Mouse (Mus musculus): ENCODE results near the gene Gm49353. TPM values are rescaled to one million over a fixed set of nuclear protein-coding genes. Genes with fewer than 3 reads are reported as not detected.

The Gm49353 gene
- polyA plus RNA-seq, 1 experiment from 2014 or later: 22.3 TPM

DNA sequence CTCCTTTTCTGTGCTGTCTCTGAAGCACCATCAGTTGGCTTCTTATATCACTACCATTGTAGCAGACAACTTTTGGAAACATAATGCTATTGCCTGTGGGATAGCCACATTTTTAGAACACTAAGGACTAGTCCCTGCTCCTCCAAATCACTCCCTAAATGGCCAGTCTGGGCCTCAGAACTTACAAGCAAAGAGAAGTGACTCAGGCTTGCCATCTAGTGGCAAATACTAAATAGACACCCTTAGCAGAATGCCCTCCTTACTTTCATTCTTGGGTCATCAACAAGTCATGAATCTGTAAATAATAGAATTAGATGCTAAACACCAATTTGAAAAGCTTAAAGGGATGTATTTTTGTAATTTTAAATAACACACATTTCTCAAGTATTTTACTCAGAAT lies 8.0 kb downstream of the Gm49353 start:
- no peak overlapping the region for H3K4me3 ChIP-seq
- ATAC-seq (replicated peaks): 0 out of 2 replicates have a peak, but pooled peaks have one; percentile 49
- no peaks in the 10 kb centered on the region for H3K27me3 ChIP-seq
- H3K27ac ChIP-seq (replicated peaks): no peak overlapping the region
- H3K4me2 ChIP-seq (replicated peaks): no peak overlapping the region
- no peak overlapping the region for H3K9ac ChIP-seq (replicated peaks)
- no peaks in the 10 kb centered on the region for H3K9me3 ChIP-seq
- peaks cover 17% of the 10 kb centered on the region; the same call in 1 of the 2 replicates for H3K36me3 ChIP-seq
- peaks cover 5% of the 10 kb centered on the region for H3K4me1 ChIP-seq

DNA sequence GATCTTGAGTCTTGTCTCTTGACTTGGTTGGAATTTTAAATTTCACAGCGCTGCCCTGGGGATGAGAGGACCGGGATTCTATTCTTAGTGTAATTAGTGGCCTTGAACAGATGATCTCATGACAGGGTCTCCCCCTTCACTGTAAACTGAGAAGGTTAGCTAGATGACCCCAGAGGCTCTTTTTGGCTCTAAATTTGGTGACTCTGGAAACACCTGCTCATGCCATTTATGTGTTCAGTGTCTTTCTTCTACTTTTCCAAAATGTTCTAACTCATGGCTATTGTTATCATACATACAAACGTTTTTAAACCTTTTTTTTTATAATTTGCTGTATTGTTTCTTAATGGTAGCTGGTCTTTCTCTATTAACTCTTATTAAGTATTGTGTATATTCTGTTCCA lies 10.0 kb downstream of the Gm49353 start:
- no peak for ATAC-seq (replicated peaks)
- Histone ChIP-seq H3K9ac (replicated peaks) (no peak overlapping the region), H3K4me1 (peaks cover 7% of the 10 kb centered on the region), H3K4me2 (replicated peaks) (no peak overlapping the region), H3K4me3 (no peak overlapping the region), H3K36me3 (peaks cover 11% of the 10 kb centered on the region; the same call in 1 of the 2 replicates), H3K9me3 (no peaks in the 10 kb centered on the region), H3K27ac (replicated peaks) (no peak overlapping the region), H3K27me3 (no peaks in the 10 kb centered on the region)
- 46% methylated on average over 3 of the region's 3 CpGs for WGBS

DNA sequence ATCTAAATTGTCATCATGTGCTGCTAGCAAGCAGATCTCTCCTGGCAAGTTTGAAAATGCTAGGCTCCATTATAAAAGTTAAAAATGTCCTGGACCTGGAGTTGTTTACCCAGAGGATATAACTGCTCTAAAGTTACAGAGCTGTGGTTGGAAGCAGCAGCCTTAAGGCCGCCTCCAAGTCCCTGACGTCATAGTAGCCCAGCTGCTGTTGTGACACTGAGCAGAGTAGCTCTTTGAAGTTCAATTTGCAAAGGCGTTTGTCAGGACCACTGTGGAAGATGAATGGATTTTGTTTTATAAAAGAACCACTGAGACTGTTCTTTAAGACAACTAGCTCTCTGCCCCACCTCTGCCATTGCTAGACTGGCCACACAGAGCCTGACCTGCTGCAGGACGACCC lies 12.7 kb downstream of the Gm49353 start, which contains the start of gene 9330159F19Rik:
Gene 9330159F19Rik (plus strand): TSS at position 154 of the 400 bp plus-strand sequence.
- H3K4me1 ChIP-seq: peaks cover 11% of the 10 kb centered on the region
- peaks cover 6% of the 10 kb centered on the region; the same call in 1 of the 2 replicates for H3K36me3 ChIP-seq
- H3K4me3 ChIP-seq: no peak within 1 kb of the TSS
- no peak within 1 kb of the TSS for H3K4me2 ChIP-seq (replicated peaks)
- ATAC-seq (replicated peaks): peak; percentile 86
- H3K9ac ChIP-seq (replicated peaks): no peak within 1 kb of the TSS
- WGBS: 2% methylated on average over 4 of the region's 4 CpGs
- H3K9me3 ChIP-seq: no peaks in the 10 kb centered on the region
- no peak within 1 kb of the TSS for H3K27ac ChIP-seq (replicated peaks)
- no peaks in the 10 kb centered on the region for H3K27me3 ChIP-seq

DNA sequence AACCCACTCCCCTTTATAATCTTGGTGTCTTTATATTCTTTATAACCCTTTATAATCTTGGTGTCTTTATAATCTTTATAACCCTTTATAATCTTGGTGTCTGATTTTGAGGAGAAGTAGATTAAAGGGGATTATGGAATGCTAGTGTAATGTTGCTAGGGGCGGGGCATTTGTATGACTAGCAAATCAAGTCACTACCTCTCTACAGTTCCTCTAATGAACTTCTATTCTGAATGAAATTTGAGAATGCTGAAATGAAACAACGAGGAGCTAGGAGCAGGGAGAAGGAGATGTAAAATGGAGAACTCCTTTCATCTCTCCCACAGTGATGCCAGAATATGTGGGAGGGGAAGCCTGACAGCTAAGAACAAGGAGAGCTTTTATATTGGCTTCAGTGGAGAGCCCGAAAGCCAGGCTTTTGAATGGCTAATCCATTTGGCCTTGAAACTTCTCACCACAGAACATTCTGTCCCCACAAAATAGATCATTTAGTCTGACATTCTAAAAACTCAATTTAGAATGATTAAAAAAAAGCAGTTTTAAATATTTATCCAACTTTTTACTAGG lies 14.9 kb downstream of the Gm49353 start:
- no peaks in the 10 kb centered on the region for H3K27me3 ChIP-seq
- WGBS: 18% methylated on average over 3 of the region's 3 CpGs
- ATAC-seq (replicated peaks): no peak
- no peak overlapping the region for H3K4me2 ChIP-seq (replicated peaks)
- H3K4me3 ChIP-seq: no peak overlapping the region
- H3K27ac ChIP-seq (replicated peaks): no peak overlapping the region
- peaks cover 25% of the 10 kb centered on the region for H3K4me1 ChIP-seq
- H3K9ac ChIP-seq (replicated peaks): no peak overlapping the region
- no peaks in the 10 kb centered on the region for H3K9me3 ChIP-seq
- H3K36me3 ChIP-seq: peaks cover 4% of the 10 kb centered on the region; the same call in 1 of the 2 replicates

DNA sequence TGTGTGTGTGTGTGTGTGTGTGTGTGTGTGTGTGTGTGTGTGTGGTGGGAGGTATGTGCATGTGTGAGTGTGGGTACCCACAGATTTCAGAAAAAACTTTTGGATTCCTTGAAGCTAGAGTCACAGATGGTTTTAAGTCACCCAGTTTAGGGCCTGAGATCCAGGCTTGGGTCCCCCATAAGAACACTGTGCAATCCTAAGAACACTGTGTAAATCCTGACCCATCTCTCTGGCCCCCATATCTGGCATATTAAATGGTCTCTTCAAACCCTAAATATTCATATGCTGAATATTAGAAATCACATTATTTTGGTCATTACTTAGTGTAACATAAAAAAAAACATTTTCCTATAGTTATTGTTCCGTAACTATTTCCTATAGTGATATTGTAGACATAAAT lies 18.2 kb downstream of the Gm49353 start:
- Histone ChIP-seq H3K9me3 (no peaks in the 10 kb centered on the region), H3K27me3 (no peaks in the 10 kb centered on the region), H3K27ac (replicated peaks) (no peak overlapping the region), H3K4me1 (peaks cover 18% of the 10 kb centered on the region), H3K36me3 (peaks cover 11% of the 10 kb centered on the region; the same call in 1 of the 2 replicates), H3K9ac (replicated peaks) (no peak overlapping the region), H3K4me3 (no peak overlapping the region), H3K4me2 (replicated peaks) (no peak overlapping the region)
- ATAC-seq (replicated peaks): no peak; the same call in 1 of the 2 replicates
- 98% methylated on average over 1 of the region's 1 CpGs for WGBS

DNA sequence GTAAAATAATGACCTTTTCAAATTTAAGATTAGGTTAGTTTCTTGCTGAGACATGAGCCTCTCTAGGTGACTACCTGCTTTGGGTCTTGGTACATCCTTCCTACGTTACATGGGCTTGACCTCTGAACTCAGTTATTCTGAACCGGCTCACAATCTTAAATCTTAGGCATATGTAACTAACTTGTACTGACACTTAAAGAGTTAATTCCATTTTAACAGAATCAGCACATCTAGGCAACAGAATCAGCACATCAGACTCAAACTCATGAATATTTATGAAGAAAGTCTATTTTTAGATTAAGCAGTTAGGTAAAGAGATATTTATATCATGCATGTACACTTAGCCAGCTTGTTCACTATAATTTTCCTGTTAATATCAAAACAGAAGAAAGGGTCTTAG lies 18.7 kb downstream of the Gm49353 start:
- Histone ChIP-seq H3K4me3 (no peak overlapping the region), H3K4me1 (peaks cover 18% of the 10 kb centered on the region), H3K9me3 (no peaks in the 10 kb centered on the region), H3K36me3 (peaks cover 16% of the 10 kb centered on the region), H3K9ac (replicated peaks) (no peak overlapping the region), H3K27me3 (no peaks in the 10 kb centered on the region), H3K4me2 (replicated peaks) (no peak overlapping the region), H3K27ac (replicated peaks) (no peak overlapping the region)
- WGBS: 36% methylated on average over 2 of the region's 2 CpGs
- peak; percentile 71 for ATAC-seq (replicated peaks)

DNA sequence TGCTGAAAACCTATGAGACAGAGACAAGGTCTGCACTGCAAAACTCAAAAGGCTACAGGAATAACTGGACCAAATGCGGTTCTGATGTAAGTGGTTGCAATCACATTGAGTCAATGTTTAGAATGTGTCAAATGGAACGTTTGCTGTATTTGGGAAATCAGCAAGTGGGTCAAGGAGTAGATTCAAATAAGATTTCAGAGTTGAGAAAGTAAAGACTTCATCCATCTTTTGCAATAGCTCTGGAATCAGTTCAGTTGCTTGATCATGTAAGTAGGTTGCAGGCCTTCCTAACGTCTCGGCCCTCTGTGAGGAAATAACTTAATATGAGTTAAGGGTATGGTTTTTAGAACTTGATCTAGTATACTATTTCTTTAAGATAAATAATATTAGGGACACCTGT lies 26.6 kb downstream of the Gm49353 start:
- 96% methylated on average over 4 of the region's 4 CpGs for WGBS
- peaks cover 61% of the 10 kb centered on the region for H3K36me3 ChIP-seq

DNA sequence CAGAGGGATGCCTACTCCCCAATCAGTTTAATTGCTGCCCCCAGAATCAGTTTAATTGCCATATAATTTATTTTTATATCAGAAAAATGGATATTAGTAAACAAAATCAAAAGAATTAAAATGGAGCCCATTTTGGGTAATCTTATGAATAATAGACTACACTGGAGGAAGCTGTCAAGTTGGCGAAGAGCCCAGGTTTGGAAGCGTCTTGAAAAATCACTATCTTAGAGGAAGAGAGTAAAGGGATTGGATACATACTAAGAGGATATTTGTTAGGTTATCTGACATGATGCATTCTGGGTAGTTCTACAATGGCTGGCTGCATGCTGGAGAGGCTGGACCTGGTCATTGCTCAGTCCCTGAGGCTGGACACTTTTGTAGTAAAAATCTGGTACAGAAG lies 32.5 kb downstream of the Gm49353 start:
- H3K4me3 ChIP-seq: no peak overlapping the region
- no peaks in the 10 kb centered on the region for H3K27me3 ChIP-seq
- no peak overlapping the region for H3K27ac ChIP-seq (replicated peaks)
- WGBS: 61% methylated on average over 2 of the region's 2 CpGs
- peaks cover 34% of the 10 kb centered on the region for H3K36me3 ChIP-seq
- no peak overlapping the region for H3K4me2 ChIP-seq (replicated peaks)
- H3K4me1 ChIP-seq: no peaks in the 10 kb centered on the region
- no peaks in the 10 kb centered on the region for H3K9me3 ChIP-seq
- no peak overlapping the region for H3K9ac ChIP-seq (replicated peaks)
- ATAC-seq (replicated peaks): peak; percentile 78

More for the DNA sequence above, 26.6 kb downstream of the Gm49353 start:
- H3K9me3 ChIP-seq: no peaks in the 10 kb centered on the region
- H3K4me1 ChIP-seq: no peaks in the 10 kb centered on the region
- no peak overlapping the region for H3K4me3 ChIP-seq
- no peak for ATAC-seq (replicated peaks)
- no peak overlapping the region for H3K4me2 ChIP-seq (replicated peaks)
- H3K27ac ChIP-seq (replicated peaks): no peak overlapping the region
- no peaks in the 10 kb centered on the region for H3K27me3 ChIP-seq
- no peak overlapping the region for H3K9ac ChIP-seq (replicated peaks)

Other genes with a start within 250 kb of the Gm49353 start
- gene 2310057J18Rik, start 212.7 kb upstream of the Gm49353 start, polyA plus RNA-seq (2015; fragmentation: Nextera tagmentation; extraction: Ambion mirVana): not detected in 2 replicates
- 104 and 116 TPM in 2 replicates for gene Soga3, start 55.1 kb upstream of the Gm49353 start, polyA plus RNA-seq (2015; fragmentation: Nextera tagmentation; extraction: Ambion mirVana)
- 39.5 and 40.0 TPM in 2 replicates for gene 9330159F19Rik, start 12.7 kb downstream of the Gm49353 start, polyA plus RNA-seq (2015; fragmentation: Nextera tagmentation; extraction: Ambion mirVana)
- gene Echdc1, start 114.2 kb downstream of the Gm49353 start, polyA plus RNA-seq (2015; fragmentation: Nextera tagmentation; extraction: Ambion mirVana): 20.8 and 23.2 TPM in 2 replicates
- 90.5 and 106 TPM in 2 replicates for gene Rnf146, start 163.5 kb downstream of the Gm49353 start, polyA plus RNA-seq (2015; fragmentation: Nextera tagmentation; extraction: Ambion mirVana)